Mouse (Mus musculus) midbrain, embryonic 11.5 days (tissue): Measurements from ENCODE around the gene Vmn1r191. TPM values are rescaled to one million over a fixed set of nuclear protein-coding genes. Genes with fewer than 3 reads are reported as not detected.
"Not testable (repeated sequence)": the region's sequence is repeated elsewhere in the genome, so short reads cannot be mapped to it uniquely, and the experiment has no call there.

Source experiments
- ATAC-seq: fragments of 200-750 bp; cut with Nextera tagmentation; 2 replicates; pipeline ENCODE4 v1.8.0; 2017; ENCODE audit warnings: moderate TSS enrichment, moderate library complexity; ENCODE audit not compliant: low FRiP score
- DNase-seq: peaks from one replicate; pipeline ENCODE4 v3.0.0; 2015; ENCODE audit warnings: low spot score; ENCODE audit errors: missing footprints
- H3K27ac ChIP-seq: fragments of 300-500 bp; sonication (generic); 2 replicates; pipeline ENCODE4 v1.5.1; 2014; ENCODE audit warnings: low read depth, low read length
- H3K27me3 ChIP-seq: fragments of 300-500 bp; sonication (generic); 2 replicates; pipeline ENCODE4 v1.6.1; 2014; ENCODE audit warnings: mild to moderate bottlenecking, low read length, moderate library complexity, mixed read lengths; ENCODE audit not compliant: control insufficient read depth, insufficient read depth
- H3K36me3 ChIP-seq: fragments of 300-500 bp; sonication (generic); 2 replicates; pipeline ENCODE4 v1.6.1; 2014; ENCODE audit warnings: mild to moderate bottlenecking, low read length, moderate library complexity, mixed read lengths; ENCODE audit not compliant: control insufficient read depth, insufficient read depth
- H3K4me1 ChIP-seq: fragments of 300-500 bp; sonication (generic); 2 replicates; pipeline ENCODE4 v1.6.1; 2014; ENCODE audit warnings: low read length; ENCODE audit not compliant: control insufficient read depth, insufficient read depth
- H3K4me2 ChIP-seq: fragments of 300-500 bp; sonication (generic); 2 replicates; pipeline ENCODE4 v1.6.1; 2014; ENCODE audit warnings: mild to moderate bottlenecking, moderate library complexity
- H3K4me3 ChIP-seq: fragments of 300-500 bp; sonication (generic); 2 replicates; pipeline ENCODE4 v1.5.1; 2014; ENCODE audit warnings: low read depth, low read length
- H3K9ac ChIP-seq: fragments of 300-500 bp; sonication (generic); 2 replicates; pipeline ENCODE4 v1.6.1; 2014; ENCODE audit warnings: low read length
- H3K9me3 ChIP-seq: fragments of 300-500 bp; sonication (generic); 2 replicates; pipeline ENCODE4 v1.6.1; 2016; ENCODE audit warnings: low read length; ENCODE audit not compliant: control insufficient read depth
- WGBS: fragments of 180-500 bp; shearing (Covaris S2); extraction: QIAGEN DNeasy Blood & Tissue Kit; methylation state at CpG from one replicate; pipeline ENCODE4 v1.1.7; 2014; 5-methylcytosine and 5-hydroxymethylcytosine counted together
- polyA plus RNA-seq: library from polyadenylated mRNA; unstranded; fragments of >200 nt; fragmentation: Nextera tagmentation; extraction: Ambion mirVana; gene quantifications from 2 replicates; pipeline ENCODE4 v1.2.1, GENCODE M21; 2014

Vmn1r191 gene
- polyA plus RNA-seq, result not detected in 2 replicates

GRCm38 (mm10) chr13:22183869-22184268 lies at the start of gene Vmn1r191:
Gene Vmn1r191, minus strand, starts transcription at chr13:22183969.
- no peak for ATAC-seq
- no peak for DNase-seq
- Histone ChIP-seq H3K27me3 (no peaks in the 10 kb centered on the region), H3K9me3 (no peaks in the 10 kb centered on the region), H3K9ac (no peak within 1 kb of the TSS), H3K36me3 (no peaks in the 10 kb centered on the region), H3K4me3 (no peak within 1 kb of the TSS), H3K27ac (no peak within 1 kb of the TSS), H3K4me2 (no peak within 1 kb of the TSS), H3K4me1 (no peaks in the 10 kb centered on the region)
- WGBS, result 64% methylated on average over 1 of the region's 1 CpGs

GRCm38 (mm10) chr13:22223060-22223459 lies 39.3 kb upstream of the Vmn1r191 start, which contains the start of gene Vmn1r193:
Gene Vmn1r193, minus strand, starts transcription at chr13:22223160.
- H3K4me2 ChIP-seq, H3K27ac ChIP-seq, DNase-seq, H3K4me1 ChIP-seq, ATAC-seq, H3K36me3 ChIP-seq, H3K9ac ChIP-seq, H3K4me3 ChIP-seq, H3K9me3 ChIP-seq, H3K27me3 ChIP-seq: not testable (repeated sequence)
- 86% methylated on average over 1 of the region's 1 CpGs for WGBS

GRCm38 (mm10) chr13:22192756-22193155 lies 9.0 kb upstream of the Vmn1r191 start:
- H3K4me1 ChIP-seq, H3K27me3 ChIP-seq, H3K27ac ChIP-seq, H3K9me3 ChIP-seq, H3K4me3 ChIP-seq, H3K9ac ChIP-seq, DNase-seq, H3K36me3 ChIP-seq, H3K4me2 ChIP-seq, ATAC-seq: not testable (repeated sequence)
- 66% methylated on average over 3 of the region's 3 CpGs for WGBS

- Histone ChIP-seq H3K27me3 (no peaks in the 10 kb centered on the region), H3K9me3 (no peaks in the 10 kb centered on the region), H3K4me3 (no peak within 1 kb of the TSS), H3K9ac (no peak within 1 kb of the TSS), H3K4me1 (no peaks in the 10 kb centered on the region), H3K36me3 (no peaks in the 10 kb centered on the region), H3K27ac (no peak within 1 kb of the TSS), H3K4me2 (no peak within 1 kb of the TSS)
- ATAC-seq (no peak), DNase-seq (no peak)
Measured at GRCm38 (mm10) chr13:22191041-22191440, 7.3 kb upstream of the Vmn1r191 start, which contains the start of gene Vmn1r192. Gene Vmn1r192, minus strand, starts transcription at chr13:22191141.

DNA sequence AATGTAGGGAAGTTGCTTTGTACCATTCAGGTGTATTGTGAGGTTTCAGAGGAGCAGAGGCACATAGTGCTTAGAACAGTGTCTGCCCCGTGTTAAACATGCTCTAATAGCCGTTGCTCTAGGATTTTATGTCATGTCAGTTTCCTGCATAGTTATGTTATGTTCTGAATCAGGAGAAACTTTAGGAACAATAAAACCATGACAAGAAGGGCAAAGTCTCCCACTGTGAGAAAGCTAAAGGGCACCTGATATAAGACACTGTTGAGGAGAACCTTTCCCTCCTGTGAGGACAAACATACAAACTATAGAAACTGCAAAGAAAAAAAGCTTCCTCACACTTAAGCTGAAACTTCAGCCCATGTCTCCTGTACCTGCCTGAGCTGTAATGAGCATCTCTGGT lies 6.6 kb upstream of the Vmn1r191 start:
- no peaks in the 10 kb centered on the region for H3K36me3 ChIP-seq
- no peak overlapping the region for H3K27ac ChIP-seq
- H3K4me2 ChIP-seq, result no peak overlapping the region
- no peaks in the 10 kb centered on the region for H3K9me3 ChIP-seq
- no peak overlapping the region for H3K9ac ChIP-seq
- no peak for DNase-seq
- ATAC-seq, result no peak
- 81% methylated on average over 2 of the region's 2 CpGs for WGBS
- H3K27me3 ChIP-seq, result no peaks in the 10 kb centered on the region
- no peak overlapping the region for H3K4me3 ChIP-seq
- H3K4me1 ChIP-seq, result no peaks in the 10 kb centered on the region

GRCm38 (mm10) chr13:22189313-22189712 lies 5.5 kb upstream of the Vmn1r191 start:
- no peak overlapping the region for H3K27ac ChIP-seq
- H3K4me1 ChIP-seq, result no peaks in the 10 kb centered on the region
- H3K36me3 ChIP-seq, result no peaks in the 10 kb centered on the region
- H3K4me3 ChIP-seq, result no peak overlapping the region
- 94% methylated on average over 2 of the region's 2 CpGs for WGBS
- no peak overlapping the region for H3K4me2 ChIP-seq
- H3K27me3 ChIP-seq, result no peaks in the 10 kb centered on the region
- no peaks in the 10 kb centered on the region for H3K9me3 ChIP-seq
- no peak overlapping the region for H3K9ac ChIP-seq
- ATAC-seq, result no peak
- DNase-seq, result no peak

DNA sequence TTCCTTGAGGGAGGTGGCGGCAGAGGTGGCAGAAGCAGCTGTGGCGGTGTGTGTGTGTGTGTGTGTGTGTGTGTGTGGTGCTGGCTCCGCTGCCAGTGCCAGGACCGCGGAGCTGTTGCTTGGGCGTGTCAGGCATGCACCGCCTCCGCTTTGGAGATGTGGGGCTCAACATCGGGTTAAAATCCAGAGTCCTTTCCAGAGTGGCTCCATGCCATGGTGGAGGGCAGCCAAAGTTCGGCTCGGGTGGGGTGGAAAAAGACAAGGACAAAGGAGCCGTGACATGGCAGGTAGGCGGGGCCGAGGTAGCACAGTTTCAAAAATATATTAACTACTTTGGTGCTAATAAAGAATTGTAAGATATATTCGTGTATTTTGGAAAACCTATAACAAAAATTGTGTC lies 15.4 kb downstream of the Vmn1r191 start:
- H3K36me3 ChIP-seq, result no peaks in the 10 kb centered on the region
- DNase-seq (no peak), ATAC-seq (no peak)
- peaks cover 6% of the 10 kb centered on the region; the same call in 1 of the 2 replicates for H3K9me3 ChIP-seq
- no peaks in the 10 kb centered on the region for H3K4me1 ChIP-seq
- H3K4me2 ChIP-seq, result no peak overlapping the region
- H3K4me3 ChIP-seq, result no peak overlapping the region
- H3K27ac ChIP-seq, result no peak overlapping the region
- WGBS, result 89% methylated on average over 15 of the region's 15 CpGs
- no peaks in the 10 kb centered on the region for H3K27me3 ChIP-seq
- no peak overlapping the region for H3K9ac ChIP-seq

DNA sequence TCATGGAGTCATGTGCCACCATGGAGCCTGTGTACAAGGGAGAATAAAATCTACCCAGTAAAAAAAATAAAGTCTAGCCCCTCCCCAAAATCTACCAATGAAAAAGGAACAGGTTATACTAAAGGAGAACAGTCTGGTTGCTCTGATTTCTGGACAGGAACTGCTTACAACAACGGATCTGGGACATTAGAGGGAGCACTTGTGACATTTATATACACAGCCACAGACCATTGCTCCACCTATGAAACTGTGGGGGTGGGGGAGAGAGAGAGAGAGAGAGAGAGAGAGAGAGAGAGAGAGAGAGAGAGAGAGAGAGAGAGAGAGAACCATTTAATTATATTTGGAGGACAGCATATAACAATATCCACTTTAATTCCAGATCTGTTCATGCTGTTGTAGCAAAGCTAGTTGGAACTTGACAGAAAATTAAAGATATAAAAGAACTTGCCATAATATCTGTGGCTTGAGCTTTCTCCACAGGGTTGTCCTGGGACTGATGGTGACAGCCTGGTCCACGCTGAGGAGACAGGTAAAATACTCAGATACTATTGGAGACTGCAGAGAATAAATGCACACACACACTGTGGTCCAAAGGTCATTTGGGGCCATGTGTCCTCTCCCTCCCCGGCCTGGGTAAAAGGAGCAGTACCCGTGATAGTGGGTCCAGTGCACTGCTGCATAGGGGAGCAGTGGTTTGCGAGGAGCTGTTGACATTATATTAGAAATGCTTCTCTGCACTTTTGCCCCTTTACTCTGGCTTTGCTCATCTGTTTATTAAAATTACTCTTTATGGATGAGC lies 47.1 kb downstream of the Vmn1r191 start:
- H3K36me3 ChIP-seq, H3K27me3 ChIP-seq, DNase-seq, H3K4me2 ChIP-seq, H3K9me3 ChIP-seq, H3K9ac ChIP-seq, ATAC-seq, H3K4me3 ChIP-seq, H3K27ac ChIP-seq, H3K4me1 ChIP-seq: not testable (repeated sequence)
- 71% methylated on average over 5 of the region's 5 CpGs for WGBS
